Mouse (Mus musculus) kidney, embryonic 16.5 days (tissue): ENCODE results near the gene Ankrd13b. TPM values are rescaled to one million over a fixed set of nuclear protein-coding genes. Genes with fewer than 3 reads are reported as not detected.
A peak's percentile ranks its signal among the peaks of the same experiment; 100 is the strongest.

ENCODE experiments used
- ATAC-seq: fragments of 200-750 bp; cut with Nextera tagmentation; 2 replicates; pipeline ENCODE4 v1.8.0; 2017; ENCODE audit warnings: moderate TSS enrichment; ENCODE audit not compliant: low FRiP score, low TSS enrichment
- H3K27ac ChIP-seq: fragments of 300-500 bp; sonication (generic); 2 replicates; pipeline ENCODE4 v1.5.1; 2014; ENCODE audit warnings: low read length
- H3K27me3 ChIP-seq: fragments of 300-500 bp; sonication (generic); 2 replicates; pipeline ENCODE4 v1.6.1; 2014; ENCODE audit warnings: low read length, control low read depth, mixed read lengths; ENCODE audit not compliant: insufficient read depth
- H3K36me3 ChIP-seq: fragments of 300-500 bp; sonication (generic); 2 replicates; pipeline ENCODE4 v1.6.1; 2014; ENCODE audit warnings: low read length, control low read depth, mixed read lengths; ENCODE audit not compliant: insufficient read depth
- H3K4me1 ChIP-seq: fragments of 300-500 bp; sonication (generic); 2 replicates; pipeline ENCODE4 v1.6.1; 2014; ENCODE audit warnings: low read length, control low read depth, mixed read lengths; ENCODE audit not compliant: insufficient read depth
- H3K4me2 ChIP-seq: fragments of 300-500 bp; sonication (generic); replicated peaks from 2 replicates; pipeline ENCODE4 v1.6.1; 2014; ENCODE audit warnings: low read depth, low read length
- H3K4me3 ChIP-seq: fragments of 300-500 bp; sonication (generic); 2 replicates; pipeline ENCODE4 v1.5.1; 2014; ENCODE audit warnings: mild to moderate bottlenecking, low read length
- H3K9ac ChIP-seq: fragments of 300-500 bp; sonication (generic); replicated peaks from 2 replicates; pipeline ENCODE4 v1.6.1; 2014; ENCODE audit warnings: low read length
- H3K9me3 ChIP-seq: fragments of 300-500 bp; sonication (generic); 2 replicates; pipeline ENCODE4 v1.6.1; 2016; ENCODE audit warnings: low read length, control low read depth
- WGBS: fragments of 180-500 bp; shearing (Covaris S2); extraction: QIAGEN DNeasy Blood & Tissue Kit; methylation state at CpG from one replicate; pipeline ENCODE4 v1.1.7; 2014; 5-methylcytosine and 5-hydroxymethylcytosine counted together
- polyA plus RNA-seq: library from polyadenylated mRNA; unstranded; fragments of >200 nt; fragmentation: Nextera tagmentation; extraction: Ambion mirVana; gene quantifications from 2 replicates; pipeline ENCODE4 v1.2.1, GENCODE M21; 2015

Ankrd13b gene
- polyA plus RNA-seq, 1 experiment from 2014 or later: 4.0 TPM

- H3K27me3 ChIP-seq: peaks cover 63% of the 10 kb centered on the region
- H3K9ac ChIP-seq: no peak overlapping the region
- 71% methylated on average over 3 of the region's 3 CpGs for WGBS
- peaks cover 14% of the 10 kb centered on the region for H3K4me1 ChIP-seq
- no peaks in the 10 kb centered on the region for H3K9me3 ChIP-seq
- no peak overlapping the region for H3K4me3 ChIP-seq
- no peak overlapping the region for H3K4me2 ChIP-seq
- no peaks in the 10 kb centered on the region for H3K36me3 ChIP-seq
- no peak overlapping the region for H3K27ac ChIP-seq
- ATAC-seq: no peak
Observed at GRCm38 (mm10) chr11:77465111-77465510, 24.4 kb downstream of the Ankrd13b start.

- H3K4me3 ChIP-seq: no peak overlapping the region
- no peak overlapping the region for H3K27ac ChIP-seq
- H3K4me2 ChIP-seq: no peak overlapping the region
- no peaks in the 10 kb centered on the region for H3K36me3 ChIP-seq
- H3K9ac ChIP-seq: no peak overlapping the region
- ATAC-seq: no peak
- peaks cover 14% of the 10 kb centered on the region for H3K4me1 ChIP-seq
- 30% methylated on average over 4 of the region's 4 CpGs for WGBS
- H3K27me3 ChIP-seq: peaks cover 63% of the 10 kb centered on the region
- no peaks in the 10 kb centered on the region for H3K9me3 ChIP-seq
Observed at GRCm38 (mm10) chr11:77464684-77465083, 24.8 kb downstream of the Ankrd13b start.

GRCm38 (mm10) chr11:77463786-77464185, 25.7 kb downstream of the Ankrd13b start:
- peaks cover 63% of the 10 kb centered on the region for H3K27me3 ChIP-seq
- ATAC-seq: no peak
- no peaks in the 10 kb centered on the region for H3K9me3 ChIP-seq
- 75% methylated on average over 10 of the region's 10 CpGs for WGBS
- H3K36me3 ChIP-seq: no peaks in the 10 kb centered on the region
- no peak overlapping the region for H3K4me3 ChIP-seq
- H3K4me1 ChIP-seq: peaks cover 14% of the 10 kb centered on the region
- H3K4me2 ChIP-seq: no peak overlapping the region
- no peak overlapping the region for H3K9ac ChIP-seq
- H3K27ac ChIP-seq: no peak overlapping the region

- peaks cover 58% of the 10 kb centered on the region for H3K27me3 ChIP-seq
- H3K27ac ChIP-seq: no peak overlapping the region
- no peak overlapping the region for H3K4me3 ChIP-seq
- H3K9me3 ChIP-seq: no peaks in the 10 kb centered on the region
- 37% methylated on average over 8 of the region's 8 CpGs for WGBS
- peak overlapping the region; percentile 66; the same call in 1 of the 2 replicates for H3K9ac ChIP-seq
- no peak for ATAC-seq
- peaks cover 14% of the 10 kb centered on the region for H3K4me1 ChIP-seq
- no peaks in the 10 kb centered on the region for H3K36me3 ChIP-seq
- H3K4me2 ChIP-seq: peak overlapping the region; percentile 99
Observed at GRCm38 (mm10) chr11:77463101-77463445, 26.4 kb downstream of the Ankrd13b start.

- H3K27me3 ChIP-seq: peaks cover 52% of the 10 kb centered on the region
- H3K4me2 ChIP-seq: peak within 1 kb of the TSS; percentile 99
- under 1% methylated on average over 66 of the region's 73 CpGs for WGBS
- peak within 1 kb of the TSS; percentile 63 for H3K4me3 ChIP-seq
- H3K9ac ChIP-seq: peak within 1 kb of the TSS; percentile 66
- ATAC-seq: peak; percentile 89
- H3K9me3 ChIP-seq: no peaks in the 10 kb centered on the region
- H3K36me3 ChIP-seq: no peaks in the 10 kb centered on the region
- H3K4me1 ChIP-seq: peaks cover 11% of the 10 kb centered on the region
- H3K27ac ChIP-seq: no peak within 1 kb of the TSS
Observed at GRCm38 (mm10) chr11:77462283-77463100, 27.0 kb downstream of the Ankrd13b start, which contains the start of gene Coro6. TSS of gene Coro6 (plus strand) at chr11:77462411.

GRCm38 (mm10) chr11:77461856-77462255, 27.6 kb downstream of the Ankrd13b start:
- Histone ChIP-seq H3K36me3 (no peaks in the 10 kb centered on the region), H3K27me3 (peaks cover 46% of the 10 kb centered on the region), H3K4me3 (peak overlapping the region; percentile 63), H3K4me1 (peaks cover 5% of the 10 kb centered on the region; the same call in 1 of the 2 replicates), H3K9me3 (no peaks in the 10 kb centered on the region), H3K4me2 (peak overlapping the region; percentile 99), H3K9ac (peak overlapping the region; percentile 66), H3K27ac (no peak overlapping the region)
- no peak for ATAC-seq
- WGBS: 4% methylated on average over 6 of the region's 6 CpGs

- Histone ChIP-seq H3K9me3 (no peaks in the 10 kb centered on the region), H3K27ac (no peak overlapping the region), H3K4me1 (peaks cover 2% of the 10 kb centered on the region; the same call in 1 of the 2 replicates), H3K9ac (no peak overlapping the region), H3K4me3 (no peak overlapping the region), H3K27me3 (peaks cover 12% of the 10 kb centered on the region; the same call in 1 of the 2 replicates), H3K4me2 (no peak overlapping the region), H3K36me3 (peaks cover 15% of the 10 kb centered on the region; the same call in 1 of the 2 replicates)
- ATAC-seq: no peak
- 74% methylated on average over 6 of the region's 6 CpGs for WGBS
Observed at GRCm38 (mm10) chr11:77456866-77457265, 32.6 kb downstream of the Ankrd13b start.

GRCm38 (mm10) chr11:77455770-77456510, 33.5 kb downstream of the Ankrd13b start:
- no peak for ATAC-seq
- WGBS: 86% methylated on average over 9 of the region's 9 CpGs
- Histone ChIP-seq H3K4me1 (no peaks in the 10 kb centered on the region), H3K4me3 (no peak overlapping the region), H3K4me2 (no peak overlapping the region), H3K27me3 (peaks cover 4% of the 10 kb centered on the region; the same call in 1 of the 2 replicates), H3K9me3 (no peaks in the 10 kb centered on the region), H3K27ac (no peak overlapping the region), H3K9ac (no peak overlapping the region), H3K36me3 (peaks cover 15% of the 10 kb centered on the region; the same call in 1 of the 2 replicates)

GRCm38 (mm10) chr11:77453388-77453787, 36.1 kb downstream of the Ankrd13b start:
- ATAC-seq: no peak

More at GRCm38 (mm10) chr11:77453388-77453787, 36.1 kb downstream of the Ankrd13b start:
- Histone ChIP-seq H3K9me3 (no peaks in the 10 kb centered on the region), H3K27me3 (no peaks in the 10 kb centered on the region), H3K36me3 (peaks cover 21% of the 10 kb centered on the region; the same call in 1 of the 2 replicates), H3K9ac (no peak overlapping the region), H3K4me2 (no peak overlapping the region), H3K4me1 (no peaks in the 10 kb centered on the region), H3K27ac (no peak overlapping the region), H3K4me3 (no peak overlapping the region)
- WGBS: 95% methylated on average over 2 of the region's 2 CpGs
